Mouse (Mus musculus) hindbrain, postnatal 0 days (tissue): ENCODE results near the gene Krtap4-7. TPM values are rescaled to one million over a fixed set of nuclear protein-coding genes. Genes with fewer than 3 reads are reported as not detected.
"Not testable (repeated sequence)": the region's sequence is repeated elsewhere in the genome, so short reads cannot be mapped to it uniquely, and the experiment has no call there.

Experiments used
- ATAC-seq: fragments of 200-750 bp; cut with Nextera tagmentation; 2 replicates; pipeline ENCODE4 v1.8.0; 2017; ENCODE audit warnings: mild to moderate bottlenecking, moderate TSS enrichment, moderate library complexity
- DNase-seq: peaks from one replicate; pipeline ENCODE4 v3.0.0-alpha.2; 2015; ENCODE audit warnings: low spot score
- H3K27ac ChIP-seq: fragments of 300-500 bp; sonication (generic); 2 replicates; pipeline ENCODE4 v1.5.1; 2014; ENCODE audit warnings: mild to moderate bottlenecking
- H3K27me3 ChIP-seq: fragments of 300-500 bp; sonication (generic); 2 replicates; pipeline ENCODE4 v1.6.1; 2014; ENCODE audit warnings: low read length, mixed read lengths; ENCODE audit not compliant: insufficient read depth
- H3K36me3 ChIP-seq: fragments of 300-500 bp; sonication (generic); 2 replicates; pipeline ENCODE4 v1.6.1; 2014; ENCODE audit warnings: low read length, mixed read lengths; ENCODE audit not compliant: insufficient read depth
- H3K4me1 ChIP-seq: fragments of 300-500 bp; sonication (generic); 2 replicates; pipeline ENCODE4 v1.6.1; 2014; ENCODE audit warnings: antibody characterized with exemption, low read length, mixed read lengths; ENCODE audit not compliant: insufficient read depth
- H3K4me2 ChIP-seq: fragments of 300-500 bp; sonication (generic); 2 replicates; pipeline ENCODE4 v1.6.1; 2014; ENCODE audit warnings: low read depth, mild to moderate bottlenecking, low read length, moderate library complexity, mixed read lengths
- H3K4me3 ChIP-seq: fragments of 300-500 bp; sonication (generic); 2 replicates; pipeline ENCODE4 v1.5.1; 2014; ENCODE audit warnings: low read length
- H3K9ac ChIP-seq: fragments of 300-500 bp; sonication (generic); replicated peaks from 2 replicates; pipeline ENCODE4 v1.6.1; 2014; ENCODE audit warnings: mild to moderate bottlenecking, low read length, moderate library complexity, mixed read lengths
- H3K9me3 ChIP-seq: fragments of 300-500 bp; sonication (generic); 2 replicates; pipeline ENCODE4 v1.6.1; 2016; ENCODE audit warnings: low read length, mixed read lengths
- CTCF ChIP-seq: IDR thresholded peaks from 2 replicates; pipeline ENCODE4 v1.5.1; 2016; ENCODE audit warnings: antibody characterized with exemption, control low read depth, low read depth
- WGBS: fragments of 180-500 bp; shearing (Covaris S2); extraction: QIAGEN DNeasy Blood & Tissue Kit; methylation state at CpG from one replicate; pipeline ENCODE4 v1.1.7; 2014; 5-methylcytosine and 5-hydroxymethylcytosine counted together
- polyA plus RNA-seq: library from polyadenylated mRNA; unstranded; fragments of >200 nt; fragmentation: Nextera tagmentation; extraction: Ambion mirVana; gene quantifications from 2 replicates; pipeline ENCODE4 v1.2.1, GENCODE M21; 2015
- total RNA-seq: library from RNA; depleted of rRNA; stranded (reverse); fragments of >200 nt; gene quantifications from 2 replicates; pipeline ENCODE4 v1.2.3, GENCODE M21; 2014; rRNA removed

Gene Krtap4-7
- not detected in 2 replicates for total RNA-seq
- not detected in 2 replicates for polyA plus RNA-seq

GRCm38 (mm10) chr11:99643635-99644139, at the start of gene Krtap4-7:
Krtap4-7 (minus strand) TSS chr11:99644089.
- not testable (repeated sequence) for H3K4me2 ChIP-seq, H3K4me1 ChIP-seq, H3K4me3 ChIP-seq, H3K27me3 ChIP-seq, H3K36me3 ChIP-seq, DNase-seq, H3K9me3 ChIP-seq, H3K27ac ChIP-seq, ATAC-seq, H3K9ac ChIP-seq
- WGBS = 80% methylated on average over 9 of the region's 9 CpGs

- no peaks in the 10 kb centered on the region for H3K9me3 ChIP-seq
- no peaks in the 10 kb centered on the region for H3K36me3 ChIP-seq
- no peak within 1 kb of the TSS for H3K27ac ChIP-seq
- no peak for TF ChIP-seq CTCF
- no peaks in the 10 kb centered on the region for H3K27me3 ChIP-seq
- ATAC-seq (no peak), DNase-seq (no peak)
- H3K4me3 ChIP-seq = no peak within 1 kb of the TSS
- H3K4me2 ChIP-seq = no peak within 1 kb of the TSS
- WGBS = 93% methylated on average over 1 of the region's 1 CpGs
- no peak within 1 kb of the TSS for H3K9ac ChIP-seq
- no peaks in the 10 kb centered on the region for H3K4me1 ChIP-seq
Measured at GRCm38 (mm10) chr11:99690463-99690862, 46.6 kb upstream of the Krtap4-7 start, which contains the start of gene Gm14190. Gm14190 (minus strand) TSS chr11:99690740.

- WGBS = 57% methylated on average over 1 of the region's 1 CpGs
- not testable (repeated sequence) for H3K27me3 ChIP-seq
Measured at GRCm38 (mm10) chr11:99685235-99685634, 41.3 kb upstream of the Krtap4-7 start.

GRCm38 (mm10) chr11:99683481-99683880, 39.6 kb upstream of the Krtap4-7 start:
- 80% methylated on average over 2 of the region's 2 CpGs for WGBS
- DNase-seq = no peak

More at GRCm38 (mm10) chr11:99685235-99685634, 41.3 kb upstream of the Krtap4-7 start:
- not testable (repeated sequence) for H3K9me3 ChIP-seq, DNase-seq, H3K36me3 ChIP-seq, H3K4me1 ChIP-seq, H3K27ac ChIP-seq, H3K4me3 ChIP-seq, H3K9ac ChIP-seq, ATAC-seq, H3K4me2 ChIP-seq

GRCm38 (mm10) chr11:99665860-99666259, 22.0 kb upstream of the Krtap4-7 start, which contains the start of gene Krtap4-6:
Krtap4-6 (minus strand) TSS chr11:99665960.
- Histone ChIP-seq H3K4me3 (no peak within 1 kb of the TSS), H3K36me3 (no peaks in the 10 kb centered on the region), H3K4me1 (no peaks in the 10 kb centered on the region), H3K4me2 (no peak within 1 kb of the TSS), H3K9ac (no peak within 1 kb of the TSS), H3K9me3 (no peaks in the 10 kb centered on the region), H3K27ac (no peak within 1 kb of the TSS), H3K27me3 (no peaks in the 10 kb centered on the region)
- no peak for ATAC-seq
- no peak for TF ChIP-seq CTCF
- no peak for DNase-seq

More at GRCm38 (mm10) chr11:99683481-99683880, 39.6 kb upstream of the Krtap4-7 start:
- ATAC-seq = no peak
- Histone ChIP-seq H3K4me1 (no peaks in the 10 kb centered on the region), H3K36me3 (no peaks in the 10 kb centered on the region), H3K9ac (no peak overlapping the region), H3K4me3 (no peak overlapping the region), H3K4me2 (no peak overlapping the region), H3K27ac (no peak overlapping the region), H3K9me3 (no peaks in the 10 kb centered on the region), H3K27me3 (no peaks in the 10 kb centered on the region)
- no peak for TF ChIP-seq CTCF

GRCm38 (mm10) chr11:99662802-99663201, 18.9 kb upstream of the Krtap4-7 start:
- TF ChIP-seq CTCF = no peak
- Histone ChIP-seq H3K4me3 (no peak overlapping the region), H3K4me1 (no peaks in the 10 kb centered on the region), H3K9me3 (no peaks in the 10 kb centered on the region), H3K36me3 (no peaks in the 10 kb centered on the region), H3K9ac (no peak overlapping the region), H3K4me2 (no peak overlapping the region), H3K27me3 (no peaks in the 10 kb centered on the region), H3K27ac (no peak overlapping the region)
- DNase-seq = no peak
- no peak for ATAC-seq
- WGBS = 86% methylated on average over 10 of the region's 10 CpGs

- no peak overlapping the region for H3K4me3 ChIP-seq
- H3K27ac ChIP-seq = no peak overlapping the region
- WGBS = 88% methylated on average over 4 of the region's 4 CpGs
- no peaks in the 10 kb centered on the region for H3K9me3 ChIP-seq
- H3K4me1 ChIP-seq = no peaks in the 10 kb centered on the region
- H3K27me3 ChIP-seq = no peaks in the 10 kb centered on the region
- H3K36me3 ChIP-seq = no peaks in the 10 kb centered on the region
- DNase-seq (no peak), ATAC-seq (no peak)
- no peak overlapping the region for H3K9ac ChIP-seq
- no peak for TF ChIP-seq CTCF
- no peak overlapping the region for H3K4me2 ChIP-seq
Measured at GRCm38 (mm10) chr11:99659256-99659655, 15.4 kb upstream of the Krtap4-7 start.

- H3K4me3 ChIP-seq, H3K4me1 ChIP-seq, H3K9me3 ChIP-seq, DNase-seq, H3K36me3 ChIP-seq, H3K9ac ChIP-seq, ATAC-seq, H3K27me3 ChIP-seq, H3K27ac ChIP-seq, H3K4me2 ChIP-seq: not testable (repeated sequence)
- 68% methylated on average over 8 of the region's 10 CpGs for WGBS
Measured at GRCm38 (mm10) chr11:99658467-99659010, 14.7 kb upstream of the Krtap4-7 start, which contains the start of gene Gm11563. Gm11563 (minus strand) TSS chr11:99658960.
